Mouse (Mus musculus) limb, embryonic 11.5 days (tissue): ENCODE data around the gene Lrtm2. TPM values are rescaled to one million over a fixed set of nuclear protein-coding genes. Genes with fewer than 3 reads are reported as not detected.

Source experiments
- ATAC-seq: fragments of 200-750 bp; cut with Nextera tagmentation; 2 replicates; pipeline ENCODE4 v1.8.0; 2017; ENCODE audit warnings: low read depth; ENCODE audit not compliant: insufficient number of reproducible peaks, low FRiP score, low TSS enrichment
- DNase-seq: peaks from one replicate; pipeline ENCODE4 v3.0.0-alpha.2; 2015; ENCODE audit warnings: low spot score
- H3K27ac ChIP-seq: fragments of 300-500 bp; sonication (generic); replicated peaks from 2 replicates; pipeline ENCODE4 v1.5.1; 2014; ENCODE audit warnings: low read depth, mild to moderate bottlenecking, low read length
- H3K27me3 ChIP-seq: fragments of 300-500 bp; sonication (generic); 2 replicates; pipeline ENCODE4 v1.6.1; 2014; ENCODE audit warnings: mild to moderate bottlenecking, low read length, mixed read lengths; ENCODE audit not compliant: control insufficient read depth, insufficient read depth
- H3K36me3 ChIP-seq: fragments of 300-500 bp; sonication (generic); 2 replicates; pipeline ENCODE4 v1.6.1; 2014; ENCODE audit warnings: mild to moderate bottlenecking, low read length, moderate library complexity, mixed read lengths; ENCODE audit not compliant: control insufficient read depth, insufficient read depth
- H3K4me1 ChIP-seq: fragments of 300-500 bp; sonication (generic); 2 replicates; pipeline ENCODE4 v1.6.1; 2014; ENCODE audit warnings: low read length, mixed read lengths; ENCODE audit not compliant: control insufficient read depth, insufficient read depth
- H3K4me2 ChIP-seq: fragments of 300-500 bp; sonication (generic); 2 replicates; pipeline ENCODE4 v1.6.1; 2014; ENCODE audit warnings: low read depth, mild to moderate bottlenecking, moderate library complexity; ENCODE audit not compliant: severe bottlenecking
- H3K4me3 ChIP-seq: fragments of 300-500 bp; sonication (generic); 2 replicates; pipeline ENCODE4 v1.5.1; 2014; ENCODE audit warnings: low read depth, low read length
- H3K9ac ChIP-seq: fragments of 300-500 bp; sonication (generic); 2 replicates; pipeline ENCODE4 v1.6.1; 2014; ENCODE audit warnings: mild to moderate bottlenecking, low read length
- H3K9me3 ChIP-seq: fragments of 300-500 bp; sonication (generic); 2 replicates; pipeline ENCODE4 v1.6.1; 2016; ENCODE audit warnings: low read length; ENCODE audit not compliant: control insufficient read depth
- WGBS: fragments of 180-500 bp; shearing (Covaris S2); extraction: QIAGEN DNeasy Blood & Tissue Kit; methylation state at CpG from one replicate; pipeline ENCODE4 v1.1.7; 2014; 5-methylcytosine and 5-hydroxymethylcytosine counted together
- polyA plus RNA-seq: library from polyadenylated mRNA; unstranded; fragments of >200 nt; fragmentation: Nextera tagmentation; extraction: Ambion mirVana; gene quantifications from 2 replicates; pipeline ENCODE4 v1.2.1, GENCODE M21; 2014

Gene Lrtm2
- polyA plus RNA-seq, 1 experiment from 2014 or later = not detected

GRCm38 (mm10) chr6:119347813-119348212 lies 17.2 kb upstream of the Lrtm2 start:
- Histone ChIP-seq H3K9me3 (no peaks in the 10 kb centered on the region), H3K36me3 (no peaks in the 10 kb centered on the region)
- DNase-seq = peak; percentile 20

GRCm38 (mm10) chr6:119346257-119346656 lies 15.7 kb upstream of the Lrtm2 start:
- no peak overlapping the region for H3K4me3 ChIP-seq
- H3K27me3 ChIP-seq = no peaks in the 10 kb centered on the region
- no peaks in the 10 kb centered on the region for H3K4me1 ChIP-seq
- no peaks in the 10 kb centered on the region for H3K9me3 ChIP-seq
- no peak for ATAC-seq
- DNase-seq = no peak
- H3K9ac ChIP-seq = peak overlapping the region; percentile 7; the same call in 1 of the 2 replicates
- no peak overlapping the region for H3K4me2 ChIP-seq
- no peaks in the 10 kb centered on the region for H3K36me3 ChIP-seq
- 69% methylated on average over 10 of the region's 10 CpGs for WGBS
- no peak overlapping the region for H3K27ac ChIP-seq

More at GRCm38 (mm10) chr6:119347813-119348212, 17.2 kb upstream of the Lrtm2 start:
- H3K4me3 ChIP-seq = no peak overlapping the region
- H3K4me1 ChIP-seq = no peaks in the 10 kb centered on the region
- H3K9ac ChIP-seq = no peak overlapping the region
- WGBS = 79% methylated on average over 5 of the region's 5 CpGs
- no peaks in the 10 kb centered on the region for H3K27me3 ChIP-seq
- no peak overlapping the region for H3K27ac ChIP-seq
- H3K4me2 ChIP-seq = no peak overlapping the region
- ATAC-seq = no peak

DNA sequence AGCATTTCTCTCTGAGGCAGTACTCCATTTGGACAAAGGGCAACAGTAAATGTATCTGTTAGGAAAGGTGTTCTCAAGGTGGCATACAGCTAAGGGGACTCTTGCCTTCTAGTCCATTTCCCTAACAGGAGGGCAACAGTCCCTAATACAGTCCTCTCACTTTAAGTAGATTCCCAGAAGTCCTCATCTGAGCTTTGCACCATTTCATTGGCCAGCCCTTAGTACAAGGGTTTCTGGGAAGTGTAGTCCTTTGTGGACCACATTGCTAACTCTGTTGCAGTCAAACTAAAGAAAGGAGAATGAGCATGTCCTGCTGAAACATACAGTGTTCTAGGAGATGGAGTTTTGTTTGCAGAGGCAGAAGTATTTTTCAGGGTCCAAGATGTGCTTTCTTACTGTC lies 10.8 kb upstream of the Lrtm2 start:
- no peak overlapping the region for H3K27ac ChIP-seq
- ATAC-seq = no peak
- DNase-seq = no peak
- no peaks in the 10 kb centered on the region for H3K36me3 ChIP-seq
- H3K27me3 ChIP-seq = no peaks in the 10 kb centered on the region
- no peak overlapping the region for H3K4me3 ChIP-seq
- no peaks in the 10 kb centered on the region for H3K9me3 ChIP-seq
- no peaks in the 10 kb centered on the region for H3K4me1 ChIP-seq
- no peak overlapping the region for H3K9ac ChIP-seq
- no peak overlapping the region for H3K4me2 ChIP-seq

DNA sequence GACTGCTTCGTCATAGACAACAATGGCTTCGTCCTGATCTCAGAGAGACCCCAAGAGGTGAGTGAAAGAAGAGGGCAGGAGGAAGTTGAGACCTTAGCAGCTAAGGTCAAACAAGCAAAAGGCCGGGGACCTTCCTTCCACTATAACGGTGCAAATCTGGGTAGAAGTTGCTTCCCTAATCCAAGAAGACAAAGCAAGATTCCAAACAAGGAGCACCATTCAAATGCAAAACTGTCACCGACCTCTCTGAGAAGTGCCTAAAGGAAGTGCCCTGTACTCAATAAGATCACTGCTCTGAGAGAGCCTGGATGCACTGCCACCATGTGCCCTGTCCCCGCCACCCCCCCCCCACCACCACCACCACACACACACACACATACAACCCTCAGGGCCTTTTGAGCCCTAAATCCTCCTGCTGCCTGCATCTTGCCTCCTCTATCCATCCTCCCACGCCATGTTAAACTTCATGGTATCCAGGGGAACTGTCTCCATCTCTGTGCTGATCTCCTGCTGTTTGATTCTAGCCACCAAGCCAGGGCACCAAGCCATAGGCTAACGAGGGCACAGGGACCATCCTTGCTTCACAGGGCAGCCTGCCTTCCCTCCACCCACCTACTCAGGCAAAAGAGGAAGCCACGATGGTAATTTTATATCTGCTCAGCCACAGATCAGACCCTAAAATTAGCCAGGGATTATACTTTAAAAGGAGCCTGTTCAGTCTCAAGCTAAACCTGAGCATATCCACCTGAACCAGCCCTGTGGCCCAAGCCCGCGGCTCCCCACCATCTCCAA lies 7.8 kb upstream of the Lrtm2 start:
- 44% methylated on average over 11 of the region's 11 CpGs for WGBS
- no peak for ATAC-seq
- Histone ChIP-seq H3K4me3 (no peak overlapping the region), H3K27ac (no peak overlapping the region), H3K9me3 (no peaks in the 10 kb centered on the region), H3K4me2 (no peak overlapping the region), H3K36me3 (no peaks in the 10 kb centered on the region), H3K4me1 (no peaks in the 10 kb centered on the region), H3K27me3 (no peaks in the 10 kb centered on the region), H3K9ac (no peak overlapping the region)
- no peak for DNase-seq

- H3K27ac ChIP-seq = no peak overlapping the region
- no peaks in the 10 kb centered on the region for H3K27me3 ChIP-seq
- DNase-seq (no peak), ATAC-seq (no peak)
- no peaks in the 10 kb centered on the region for H3K4me1 ChIP-seq
- H3K4me3 ChIP-seq = no peak overlapping the region
- no peak overlapping the region for H3K9ac ChIP-seq
- no peaks in the 10 kb centered on the region for H3K9me3 ChIP-seq
- H3K4me2 ChIP-seq = no peak overlapping the region
- no peaks in the 10 kb centered on the region for H3K36me3 ChIP-seq
- WGBS = 73% methylated on average over 3 of the region's 3 CpGs
These were observed 6.7 kb upstream of the Lrtm2 start for GRCm38 (mm10) chr6:119337287-119337686.

- no peak overlapping the region for H3K27ac ChIP-seq
- no peak overlapping the region for H3K4me2 ChIP-seq
- no peak overlapping the region for H3K9ac ChIP-seq
- no peak overlapping the region for H3K4me3 ChIP-seq
- H3K27me3 ChIP-seq = peaks cover 9% of the 10 kb centered on the region
- H3K4me1 ChIP-seq = no peaks in the 10 kb centered on the region
- DNase-seq (no peak), ATAC-seq (no peak)
- H3K9me3 ChIP-seq = no peaks in the 10 kb centered on the region
- H3K36me3 ChIP-seq = no peaks in the 10 kb centered on the region
- 84% methylated on average over 7 of the region's 7 CpGs for WGBS
These were observed 5.6 kb upstream of the Lrtm2 start for GRCm38 (mm10) chr6:119336124-119336523.

DNA sequence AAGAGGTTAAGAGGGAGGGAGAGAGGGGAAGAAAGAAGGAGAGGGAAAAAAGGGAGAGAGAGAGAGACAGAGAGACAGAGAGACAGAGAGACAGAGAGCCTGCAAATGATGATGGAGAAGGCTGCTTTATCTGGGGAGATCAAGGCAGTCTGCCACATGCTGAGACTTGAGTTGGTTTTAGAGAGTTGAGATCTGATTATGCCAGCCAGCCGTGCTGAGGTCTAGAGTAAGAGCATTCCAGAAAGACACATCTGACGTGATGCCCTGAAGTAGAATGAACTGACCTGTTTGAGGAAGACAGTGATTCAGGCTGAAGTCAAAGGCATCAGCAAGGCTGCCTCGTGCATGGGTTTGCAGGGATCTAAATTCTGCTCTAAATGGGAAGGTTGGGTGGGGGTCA lies 3.3 kb upstream of the Lrtm2 start:
- H3K9ac ChIP-seq = no peak overlapping the region
- no peaks in the 10 kb centered on the region for H3K36me3 ChIP-seq
- no peak overlapping the region for H3K27ac ChIP-seq
- H3K4me3 ChIP-seq = no peak overlapping the region
- WGBS = 36% methylated on average over 3 of the region's 3 CpGs
- H3K27me3 ChIP-seq = peaks cover 31% of the 10 kb centered on the region
- peaks cover 8% of the 10 kb centered on the region; the same call in 1 of the 2 replicates for H3K4me1 ChIP-seq
- DNase-seq (no peak), ATAC-seq (no peak)
- no peak overlapping the region for H3K4me2 ChIP-seq
- no peaks in the 10 kb centered on the region for H3K9me3 ChIP-seq

DNA sequence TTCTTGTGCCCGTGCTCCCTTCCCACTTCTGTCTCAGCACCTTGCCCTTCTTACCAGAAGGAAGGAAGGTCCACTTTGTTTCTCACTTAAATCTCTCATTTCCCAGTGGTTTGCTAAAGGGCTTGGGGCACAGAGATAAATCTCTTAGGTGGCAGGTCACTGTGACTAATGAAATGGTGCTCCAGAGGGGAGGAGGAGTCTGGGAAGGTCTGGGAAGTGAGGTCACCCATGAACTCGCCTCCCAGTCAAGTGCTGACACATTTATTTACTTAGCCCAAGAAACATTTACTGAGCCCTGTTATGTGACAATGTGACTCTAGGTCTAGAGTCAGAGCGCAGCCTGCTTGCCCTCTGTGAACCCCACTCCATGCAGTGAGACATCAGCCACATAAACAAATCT lies 2.6 kb upstream of the Lrtm2 start:
- H3K4me1 ChIP-seq = peaks cover 8% of the 10 kb centered on the region; the same call in 1 of the 2 replicates
- peak; percentile 34 for DNase-seq

More for the DNA sequence above, 2.6 kb upstream of the Lrtm2 start:
- no peaks in the 10 kb centered on the region for H3K9me3 ChIP-seq
- no peaks in the 10 kb centered on the region for H3K36me3 ChIP-seq
- H3K27ac ChIP-seq = no peak overlapping the region
- no peak overlapping the region for H3K4me3 ChIP-seq
- ATAC-seq = no peak
- H3K4me2 ChIP-seq = no peak overlapping the region
- peaks cover 32% of the 10 kb centered on the region for H3K27me3 ChIP-seq
- 4% methylated on average over 3 of the region's 3 CpGs for WGBS
- H3K9ac ChIP-seq = no peak overlapping the region
